Mouse (Mus musculus) liver, embryonic 16.5 days (tissue): ENCODE data around the gene Wnt9a. TPM values are rescaled to one million over a fixed set of nuclear protein-coding genes. Genes with fewer than 3 reads are reported as not detected.

Source experiments
- ATAC-seq: fragments of 200-750 bp; cut with Nextera tagmentation; 2 replicates; pipeline ENCODE4 v1.8.0; 2017; ENCODE audit warnings: low read depth, mild to moderate bottlenecking, moderate number of reproducible peaks, moderate library complexity
- H3K27ac ChIP-seq: fragments of 300-500 bp; sonication (generic); 2 replicates; pipeline ENCODE4 v1.5.1; 2014; ENCODE audit warnings: mild to moderate bottlenecking, low read length
- H3K27me3 ChIP-seq: fragments of 300-500 bp; sonication (generic); 2 replicates; pipeline ENCODE4 v1.6.1; 2014; ENCODE audit warnings: low read depth, low read length, mixed read lengths; ENCODE audit not compliant: control insufficient read depth, insufficient read depth
- H3K36me3 ChIP-seq: fragments of 300-500 bp; sonication (generic); 2 replicates; pipeline ENCODE4 v1.6.1; 2014; ENCODE audit warnings: mild to moderate bottlenecking; ENCODE audit not compliant: control insufficient read depth, insufficient read depth
- H3K4me1 ChIP-seq: fragments of 300-500 bp; sonication (generic); 2 replicates; pipeline ENCODE4 v1.6.1; 2014; ENCODE audit warnings: low read depth, low read length, mixed read lengths; ENCODE audit not compliant: control insufficient read depth
- H3K4me2 ChIP-seq: fragments of 300-500 bp; sonication (generic); 2 replicates; pipeline ENCODE4 v1.6.1; 2014; ENCODE audit warnings: low read depth, low read length, mixed read lengths
- H3K4me3 ChIP-seq: fragments of 300-500 bp; sonication (generic); 2 replicates; pipeline ENCODE4 v1.5.1; 2014; ENCODE audit warnings: low read depth, mild to moderate bottlenecking, low read length
- H3K9ac ChIP-seq: fragments of 300-500 bp; sonication (generic); 2 replicates; pipeline ENCODE4 v1.6.1; 2014; ENCODE audit warnings: low read depth, low read length
- H3K9me3 ChIP-seq: fragments of 300-500 bp; sonication (generic); replicated peaks from 2 replicates; pipeline ENCODE4 v1.6.1; 2016; ENCODE audit warnings: low read length; ENCODE audit not compliant: control insufficient read depth
- WGBS: fragments of 180-500 bp; shearing (Covaris S2); extraction: QIAGEN DNeasy Blood & Tissue Kit; methylation state at CpG from one replicate; pipeline ENCODE4 v1.1.7; 2014; ENCODE audit not compliant: insufficient replicate concordance; 5-methylcytosine and 5-hydroxymethylcytosine counted together
- polyA plus RNA-seq: library from polyadenylated mRNA; unstranded; fragments of >200 nt; fragmentation: Nextera tagmentation; extraction: Ambion mirVana; gene quantifications from 2 replicates; pipeline ENCODE4 v1.2.1, GENCODE M21; 2015

Wnt9a gene
- polyA plus RNA-seq, 1 experiment from 2014 or later, result 0.32 TPM

DNA sequence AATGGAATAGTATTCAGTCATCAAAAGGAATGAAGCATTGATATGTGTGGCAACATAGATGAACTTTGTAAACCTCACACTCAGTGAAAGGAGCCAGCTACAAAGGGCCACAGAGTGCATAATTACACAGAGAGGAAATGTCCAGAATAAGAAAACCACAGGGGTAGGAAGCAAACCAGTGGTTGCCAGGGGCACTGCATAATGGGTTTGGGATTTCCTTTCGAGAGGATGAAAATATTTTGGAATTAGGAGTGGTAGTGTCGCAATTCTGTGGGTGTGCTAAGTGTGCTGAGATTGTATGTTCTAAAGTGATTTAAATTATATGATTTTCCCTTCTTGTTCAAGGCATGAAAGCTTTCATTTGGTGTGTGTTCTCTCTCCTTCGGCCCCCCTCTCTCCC lies 32.5 kb upstream of the Wnt9a start:
- 39% methylated on average over 3 of the region's 3 CpGs for WGBS
- ATAC-seq, result no peak
- no peaks in the 10 kb centered on the region for H3K36me3 ChIP-seq
- no peaks in the 10 kb centered on the region for H3K4me1 ChIP-seq
- H3K9ac ChIP-seq, result no peak overlapping the region
- H3K4me3 ChIP-seq, result no peak overlapping the region
- no peak overlapping the region for H3K4me2 ChIP-seq
- H3K27ac ChIP-seq, result no peak overlapping the region
- peaks cover 23% of the 10 kb centered on the region for H3K27me3 ChIP-seq
- no peaks in the 10 kb centered on the region for H3K9me3 ChIP-seq

GRCm38 (mm10) chr11:59276877-59277276 lies 29.9 kb upstream of the Wnt9a start:
- H3K4me1 ChIP-seq, result no peaks in the 10 kb centered on the region
- no peak overlapping the region for H3K4me2 ChIP-seq
- H3K4me3 ChIP-seq, result no peak overlapping the region
- no peaks in the 10 kb centered on the region for H3K36me3 ChIP-seq
- no peaks in the 10 kb centered on the region for H3K9me3 ChIP-seq
- peaks cover 41% of the 10 kb centered on the region for H3K27me3 ChIP-seq
- WGBS, result 18% methylated on average over 2 of the region's 2 CpGs
- H3K9ac ChIP-seq, result no peak overlapping the region
- H3K27ac ChIP-seq, result no peak overlapping the region
- no peak for ATAC-seq

DNA sequence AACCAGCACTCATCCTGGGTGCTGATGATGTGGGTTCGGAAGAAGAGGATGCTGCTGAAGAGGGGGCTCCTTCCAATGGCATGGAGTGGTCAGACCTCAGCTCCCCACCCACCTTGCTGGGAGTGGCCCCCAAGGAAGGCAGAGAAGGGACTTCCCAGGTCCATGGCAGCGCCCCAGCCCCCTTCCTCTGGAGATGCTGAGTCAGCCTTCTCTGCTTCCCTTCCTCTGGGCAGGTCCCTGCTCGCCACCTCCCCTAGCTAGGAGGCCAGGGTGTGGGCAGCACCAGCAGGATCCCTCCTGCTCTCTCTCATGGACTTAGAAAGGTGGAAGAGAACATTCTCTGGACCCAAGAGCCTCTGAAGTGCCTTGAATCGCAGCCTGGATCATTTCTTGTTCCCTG lies 28.7 kb upstream of the Wnt9a start:
- no peak for ATAC-seq
- WGBS, result 41% methylated on average over 4 of the region's 4 CpGs
- Histone ChIP-seq H3K27ac (no peak overlapping the region), H3K36me3 (no peaks in the 10 kb centered on the region), H3K4me2 (no peak overlapping the region), H3K4me3 (no peak overlapping the region), H3K4me1 (no peaks in the 10 kb centered on the region), H3K9me3 (no peaks in the 10 kb centered on the region), H3K27me3 (peaks cover 36% of the 10 kb centered on the region), H3K9ac (no peak overlapping the region)

- ATAC-seq, result no peak
- peaks cover 51% of the 10 kb centered on the region for H3K27me3 ChIP-seq
Observed at GRCm38 (mm10) chr11:59282111-59282510, 24.6 kb upstream of the Wnt9a start.

GRCm38 (mm10) chr11:59282933-59283332 lies 23.8 kb upstream of the Wnt9a start:
- Histone ChIP-seq H3K4me3 (no peak overlapping the region), H3K9me3 (no peaks in the 10 kb centered on the region), H3K4me2 (no peak overlapping the region), H3K36me3 (no peaks in the 10 kb centered on the region), H3K27me3 (peaks cover 59% of the 10 kb centered on the region), H3K27ac (no peak overlapping the region), H3K4me1 (no peaks in the 10 kb centered on the region), H3K9ac (no peak overlapping the region)
- 63% methylated on average over 10 of the region's 10 CpGs for WGBS
- ATAC-seq, result no peak

More at GRCm38 (mm10) chr11:59282111-59282510, 24.6 kb upstream of the Wnt9a start:
- Histone ChIP-seq H3K9ac (no peak overlapping the region), H3K27ac (no peak overlapping the region), H3K4me3 (no peak overlapping the region), H3K36me3 (no peaks in the 10 kb centered on the region), H3K4me2 (no peak overlapping the region), H3K9me3 (no peaks in the 10 kb centered on the region), H3K4me1 (no peaks in the 10 kb centered on the region)
- WGBS, result 58% methylated on average over 5 of the region's 5 CpGs

DNA sequence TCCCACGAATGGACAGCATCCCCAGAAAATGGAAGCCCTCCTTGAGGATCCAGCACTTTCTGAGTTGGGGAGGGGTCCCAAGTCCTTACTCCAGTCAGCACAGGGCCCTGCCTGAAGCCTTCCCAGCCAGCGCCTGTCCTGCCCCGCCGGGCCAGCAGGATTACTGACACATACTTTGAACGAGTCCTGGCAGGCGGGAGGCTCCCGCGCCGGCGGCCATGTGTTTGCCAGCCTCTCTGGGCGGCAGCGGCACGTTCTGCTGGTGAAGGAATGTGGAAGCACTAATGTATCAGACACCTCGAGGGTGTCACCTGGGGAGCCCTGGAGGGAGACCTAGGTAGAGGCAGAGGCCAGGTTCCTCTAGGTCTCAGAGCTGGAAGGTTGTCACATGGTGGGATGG lies 22.6 kb upstream of the Wnt9a start:
- H3K4me1 ChIP-seq, result no peaks in the 10 kb centered on the region
- H3K4me3 ChIP-seq, result no peak overlapping the region
- no peak for ATAC-seq
- H3K9ac ChIP-seq, result no peak overlapping the region
- peaks cover 69% of the 10 kb centered on the region for H3K27me3 ChIP-seq
- H3K27ac ChIP-seq, result no peak overlapping the region
- no peaks in the 10 kb centered on the region for H3K36me3 ChIP-seq
- no peak overlapping the region for H3K4me2 ChIP-seq
- no peaks in the 10 kb centered on the region for H3K9me3 ChIP-seq
- WGBS, result 32% methylated on average over 14 of the region's 14 CpGs

GRCm38 (mm10) chr11:59289706-59290105 lies 17.0 kb upstream of the Wnt9a start:
- Histone ChIP-seq H3K27me3 (peaks cover 86% of the 10 kb centered on the region), H3K27ac (no peak overlapping the region), H3K4me2 (no peak overlapping the region), H3K4me3 (no peak overlapping the region), H3K9me3 (no peaks in the 10 kb centered on the region), H3K9ac (no peak overlapping the region), H3K36me3 (no peaks in the 10 kb centered on the region), H3K4me1 (no peaks in the 10 kb centered on the region)
- under 1% methylated on average over 25 of the region's 25 CpGs for WGBS
- ATAC-seq, result no peak

- 3% methylated on average over 45 of the region's 60 CpGs for WGBS
- peaks cover 85% of the 10 kb centered on the region for H3K27me3 ChIP-seq
- no peaks in the 10 kb centered on the region for H3K36me3 ChIP-seq
- H3K4me1 ChIP-seq, result no peaks in the 10 kb centered on the region
- H3K4me3 ChIP-seq, result no peak within 1 kb of the TSS
- H3K27ac ChIP-seq, result no peak within 1 kb of the TSS
- no peak within 1 kb of the TSS for H3K9ac ChIP-seq
- H3K4me2 ChIP-seq, result no peak within 1 kb of the TSS
- no peak for ATAC-seq
- H3K9me3 ChIP-seq, result no peaks in the 10 kb centered on the region
Observed at GRCm38 (mm10) chr11:59290702-59291303, 15.9 kb upstream of the Wnt9a start, which contains the start of gene Wnt3a. Wnt3a (minus strand) TSS chr11:59290752.

DNA sequence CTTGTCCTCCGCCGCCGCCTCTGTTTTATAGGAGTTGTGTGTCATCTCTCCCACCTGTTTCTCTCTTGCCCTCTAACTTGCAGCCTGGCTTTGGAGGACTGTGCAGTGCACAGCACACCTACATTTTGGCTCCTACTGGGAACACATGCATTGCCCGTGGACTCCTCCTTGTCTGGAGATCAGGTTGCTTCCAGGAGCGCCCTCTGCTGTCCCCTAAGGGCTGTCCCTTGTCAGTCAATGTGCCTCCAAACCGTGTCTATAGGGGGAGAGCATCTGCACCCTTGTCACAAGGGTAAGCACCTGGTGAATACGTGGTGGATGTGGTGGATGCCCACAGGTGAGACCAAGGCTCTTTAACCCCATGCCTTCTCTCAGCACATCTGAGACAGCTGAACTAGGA lies 13.1 kb upstream of the Wnt9a start:
- Histone ChIP-seq H3K9ac (no peak overlapping the region), H3K36me3 (no peaks in the 10 kb centered on the region), H3K27me3 (peaks cover 78% of the 10 kb centered on the region), H3K4me3 (no peak overlapping the region), H3K4me2 (no peak overlapping the region), H3K9me3 (no peaks in the 10 kb centered on the region), H3K27ac (no peak overlapping the region), H3K4me1 (no peaks in the 10 kb centered on the region)
- ATAC-seq, result no peak
- WGBS, result 21% methylated on average over 7 of the region's 7 CpGs
